Mouse (Mus musculus) erythroblast, embryonic 14.5 days (primary cell): ENCODE data around the gene Tmc5. TPM values are rescaled to one million over a fixed set of nuclear protein-coding genes. Genes with fewer than 3 reads are reported as not detected.

Experiments used
- H3K27me3 ChIP-seq: 2 replicates; pipeline ENCODE4 v1.6.1; 2012; ENCODE audit warnings: inconsistent platforms; ENCODE audit not compliant: control insufficient read depth
- H3K36me3 ChIP-seq: 2 replicates; pipeline ENCODE4 v1.6.1; 2012; ENCODE audit warnings: mild to moderate bottlenecking, inconsistent platforms; ENCODE audit not compliant: control insufficient read depth
- H3K4me1 ChIP-seq: 2 replicates; pipeline ENCODE4 v1.6.1; 2012; ENCODE audit warnings: inconsistent platforms; ENCODE audit not compliant: control insufficient read depth
- H3K4me3 ChIP-seq: replicated peaks from 2 replicates; pipeline ENCODE3; 2012; ENCODE audit warnings: moderate library complexity, mild to moderate bottlenecking, inconsistent platforms
- H3K9me3 ChIP-seq: 2 replicates; pipeline ENCODE4 v1.6.1; 2012; ENCODE audit warnings: low read length, inconsistent platforms, mixed read lengths; ENCODE audit not compliant: control insufficient read depth
- GATA1 ChIP-seq: IDR thresholded peaks from 2 replicates; pipeline ENCODE4 v1.6.1; 2012; ENCODE audit warnings: low read length, inconsistent platforms, mixed read lengths
- TAL1 ChIP-seq: IDR thresholded peaks from 3 replicates; pipeline ENCODE4 v1.6.1; 2012; ENCODE audit warnings: low read length, inconsistent platforms, mixed read lengths
- polyA plus RNA-seq: library from polyadenylated mRNA; stranded (reverse); fragments of >175 nt; gene quantifications from 2 replicates; pipeline ENCODE4 v1.2.3, GENCODE M21; 2012

Tmc5 gene
- polyA plus RNA-seq, 1 experiment: not detected

GRCm38 (mm10) chr7:118584257-118584907 lies 12.7 kb upstream of the Tmc5 start, which contains the start of gene Tmc7:
Gene Tmc7, minus strand, starts transcription at chr7:118584736.
- H3K36me3 ChIP-seq: no peaks in the 10 kb centered on the region
- peak within 1 kb of the TSS; percentile 51 for H3K4me3 ChIP-seq
- H3K4me1 ChIP-seq: peaks cover 8% of the 10 kb centered on the region
- peaks cover 23% of the 10 kb centered on the region for H3K27me3 ChIP-seq
- H3K9me3 ChIP-seq: peaks cover 5% of the 10 kb centered on the region; the same call in 1 of the 2 replicates
- no peak for TF ChIP-seq GATA1
- TF ChIP-seq TAL1: no peak

- Histone ChIP-seq H3K36me3 (no peaks in the 10 kb centered on the region), H3K9me3 (peaks cover 5% of the 10 kb centered on the region; the same call in 1 of the 2 replicates), H3K4me1 (peaks cover 8% of the 10 kb centered on the region), H3K27me3 (peaks cover 23% of the 10 kb centered on the region), H3K4me3 (no peak overlapping the region)
- TF ChIP-seq TAL1 (no peak), GATA1 (no peak)
Observed at GRCm38 (mm10) chr7:118584926-118585325, 12.2 kb upstream of the Tmc5 start.

GRCm38 (mm10) chr7:118585856-118586255 lies 11.2 kb upstream of the Tmc5 start:
- Histone ChIP-seq H3K4me1 (peaks cover 8% of the 10 kb centered on the region), H3K36me3 (no peaks in the 10 kb centered on the region), H3K27me3 (peaks cover 23% of the 10 kb centered on the region), H3K9me3 (peaks cover 1% of the 10 kb centered on the region; the same call in 1 of the 2 replicates), H3K4me3 (no peak overlapping the region)
- no peak for TF ChIP-seq TAL1
- TF ChIP-seq GATA1: no peak

GRCm38 (mm10) chr7:118590726-118591305 lies 6.3 kb upstream of the Tmc5 start:
- Histone ChIP-seq H3K9me3 (no peaks in the 10 kb centered on the region; the same call in 1 of the 2 replicates), H3K36me3 (no peaks in the 10 kb centered on the region), H3K4me3 (no peak overlapping the region), H3K27me3 (peaks cover 22% of the 10 kb centered on the region), H3K4me1 (peaks cover 3% of the 10 kb centered on the region)
- no peak for TF ChIP-seq TAL1
- TF ChIP-seq GATA1: no peak

GRCm38 (mm10) chr7:118592146-118592545 lies 5.0 kb upstream of the Tmc5 start:
- Histone ChIP-seq H3K4me1 (peaks cover 3% of the 10 kb centered on the region), H3K27me3 (peaks cover 32% of the 10 kb centered on the region), H3K36me3 (no peaks in the 10 kb centered on the region), H3K9me3 (no peaks in the 10 kb centered on the region), H3K4me3 (no peak overlapping the region)
- TF ChIP-seq GATA1: no peak
- no peak for TF ChIP-seq TAL1

GRCm38 (mm10) chr7:118593567-118594407 lies 3.3 kb upstream of the Tmc5 start:
- TF ChIP-seq TAL1 (no peak), GATA1 (no peak)
- no peaks in the 10 kb centered on the region for H3K9me3 ChIP-seq
- no peak overlapping the region for H3K4me3 ChIP-seq
- H3K27me3 ChIP-seq: peaks cover 48% of the 10 kb centered on the region
- H3K4me1 ChIP-seq: peaks cover 3% of the 10 kb centered on the region
- no peaks in the 10 kb centered on the region for H3K36me3 ChIP-seq

GRCm38 (mm10) chr7:118594611-118595010 lies 2.5 kb upstream of the Tmc5 start:
- no peaks in the 10 kb centered on the region for H3K36me3 ChIP-seq
- TF ChIP-seq GATA1: no peak
- TF ChIP-seq TAL1: no peak
- H3K4me1 ChIP-seq: peaks cover 3% of the 10 kb centered on the region
- H3K9me3 ChIP-seq: no peaks in the 10 kb centered on the region
- H3K4me3 ChIP-seq: no peak overlapping the region
- H3K27me3 ChIP-seq: peaks cover 51% of the 10 kb centered on the region

- H3K4me3 ChIP-seq: no peak overlapping the region
- H3K9me3 ChIP-seq: no peaks in the 10 kb centered on the region
- H3K36me3 ChIP-seq: no peaks in the 10 kb centered on the region
- H3K27me3 ChIP-seq: peaks cover 53% of the 10 kb centered on the region
- H3K4me1 ChIP-seq: peaks cover 3% of the 10 kb centered on the region
- no peak for TF ChIP-seq GATA1
- TF ChIP-seq TAL1: no peak
Observed at GRCm38 (mm10) chr7:118595228-118595627, 1.9 kb upstream of the Tmc5 start.

GRCm38 (mm10) chr7:118596271-118596670 lies 826 bp upstream of the Tmc5 start:
- peaks cover 53% of the 10 kb centered on the region for H3K27me3 ChIP-seq
- no peaks in the 10 kb centered on the region for H3K9me3 ChIP-seq
- H3K4me3 ChIP-seq: no peak overlapping the region
- H3K36me3 ChIP-seq: no peaks in the 10 kb centered on the region
- no peak for TF ChIP-seq TAL1
- TF ChIP-seq GATA1: no peak
- H3K4me1 ChIP-seq: peaks cover 3% of the 10 kb centered on the region
